Mouse (Mus musculus) adrenal gland, postnatal 10 days (tissue): ENCODE measurements around the gene Tcap. TPM values are rescaled to one million over a fixed set of nuclear protein-coding genes. Genes with fewer than 3 reads are reported as not detected.

Experiments
- DNase-seq: peaks from one replicate; pipeline ENCODE4 v3.0.0; 2021; ENCODE audit warnings: mixed read lengths
- total RNA-seq, 2 experiments: library from RNA; stranded (reverse); gene quantifications; 2 replicates each; pipeline ENCODE4 v1.2.3; 2021

Tcap gene
- total RNA-seq, 2 experiments from 2014 or later: 18.1 to 119 TPM

GRCm38 (mm10) chr11:98354445-98354844 is 29.2 kb upstream of the Tcap start:
- DNase-seq: no peak

- peak; percentile 54 for DNase-seq
These were observed 27.8 kb upstream of the Tcap start for GRCm38 (mm10) chr11:98355732-98356299.

- no peak for DNase-seq
These were observed 26.8 kb upstream of the Tcap start for GRCm38 (mm10) chr11:98356625-98357394.

GRCm38 (mm10) chr11:98357396-98358160 is 26.0 kb upstream of the Tcap start:
- no peak for DNase-seq

GRCm38 (mm10) chr11:98358161-98359083 is 25.2 kb upstream of the Tcap start, which contains the start of gene Stard3:
Stard3 (plus strand) TSS chr11:98358368.
- DNase-seq: peak; percentile 93

GRCm38 (mm10) chr11:98360866-98361521 is 22.6 kb upstream of the Tcap start:
- DNase-seq: no peak

- no peak for DNase-seq
These were observed 19.8 kb upstream of the Tcap start for GRCm38 (mm10) chr11:98363817-98364216.

GRCm38 (mm10) chr11:98364410-98364809 is 19.2 kb upstream of the Tcap start:
- DNase-seq: no peak

- no peak for DNase-seq
These were observed 17.3 kb upstream of the Tcap start for GRCm38 (mm10) chr11:98366290-98366689.

- DNase-seq: no peak
These were observed 16.3 kb upstream of the Tcap start for GRCm38 (mm10) chr11:98367171-98367862.

GRCm38 (mm10) chr11:98367863-98368186 is 15.8 kb upstream of the Tcap start:
- DNase-seq: no peak

GRCm38 (mm10) chr11:98369337-98369736 is 14.3 kb upstream of the Tcap start:
- DNase-seq: no peak

- no peak for DNase-seq
These were observed 13.0 kb upstream of the Tcap start for GRCm38 (mm10) chr11:98370588-98370987.

GRCm38 (mm10) chr11:98371556-98372240 is 11.9 kb upstream of the Tcap start:
- DNase-seq: no peak

- peak; percentile 79 for DNase-seq
These were observed 11.2 kb upstream of the Tcap start for GRCm38 (mm10) chr11:98372406-98372805.

- no peak for DNase-seq
These were observed 10.4 kb upstream of the Tcap start for GRCm38 (mm10) chr11:98373244-98373643.

- no peak for DNase-seq
These were observed 9.3 kb upstream of the Tcap start for GRCm38 (mm10) chr11:98374266-98374665.

GRCm38 (mm10) chr11:98376756-98377155 is 6.9 kb upstream of the Tcap start:
- DNase-seq: no peak

- no peak for DNase-seq
These were observed 5.8 kb upstream of the Tcap start for GRCm38 (mm10) chr11:98377787-98378186.

- no peak for DNase-seq
These were observed 4.2 kb upstream of the Tcap start for GRCm38 (mm10) chr11:98379379-98379778.
